Mouse (Mus musculus): ENCODE measurements around the gene Shisa9. TPM values are rescaled to one million over a fixed set of nuclear protein-coding genes. Genes with fewer than 3 reads are reported as not detected.

The Shisa9 gene
- polyA plus RNA-seq, 1 experiment from 2014 or later, result 13.0 TPM

- Histone ChIP-seq H3K4me2 (ENCODE audit: low read length) (no peak overlapping the region), H3K9me3 (ENCODE audit: control insufficient read depth, low read length) (no peaks in the 10 kb centered on the region), H3K4me3 (ENCODE audit: low read length) (no peak overlapping the region), H3K27ac (ENCODE audit: low read depth, low read length) (no peak overlapping the region), H3K27me3 (replicated peaks; ENCODE audit: control insufficient read depth, insufficient read depth, low read length) (no peaks in the 10 kb centered on the region), H3K9ac (ENCODE audit: low read depth, low read length) (no peak overlapping the region), H3K36me3 (ENCODE audit: control insufficient read depth, insufficient read depth, low read length) (no peaks in the 10 kb centered on the region), H3K4me1 (ENCODE audit: control insufficient read depth, insufficient read depth, low read depth, low read length) (no peaks in the 10 kb centered on the region)
- 98% methylated on average over 2 of the region's 2 CpGs for WGBS
- no peak for ATAC-seq
Measured at GRCm38 (mm10) chr16:12265828-12266227, 281.9 kb downstream of the Shisa9 start.

- Histone ChIP-seq H3K4me3 (ENCODE audit: low read length) (no peak overlapping the region), H3K27me3 (replicated peaks; ENCODE audit: control insufficient read depth, insufficient read depth, low read length) (no peaks in the 10 kb centered on the region), H3K36me3 (ENCODE audit: control insufficient read depth, insufficient read depth, low read length) (no peaks in the 10 kb centered on the region), H3K9me3 (ENCODE audit: control insufficient read depth, low read length) (no peaks in the 10 kb centered on the region), H3K27ac (ENCODE audit: low read depth, low read length) (no peak overlapping the region), H3K9ac (ENCODE audit: low read depth, low read length) (no peak overlapping the region), H3K4me1 (ENCODE audit: control insufficient read depth, insufficient read depth, low read depth, low read length) (no peaks in the 10 kb centered on the region), H3K4me2 (ENCODE audit: low read length) (no peak overlapping the region)
- WGBS, result 49% methylated on average over 5 of the region's 5 CpGs
- no peak for ATAC-seq
Measured at GRCm38 (mm10) chr16:12300523-12300922, 316.6 kb downstream of the Shisa9 start.

- Histone ChIP-seq H3K4me1 (ENCODE audit: control insufficient read depth, insufficient read depth, low read depth, low read length) (no peaks in the 10 kb centered on the region), H3K36me3 (ENCODE audit: control insufficient read depth, insufficient read depth, low read length) (no peaks in the 10 kb centered on the region), H3K9me3 (ENCODE audit: control insufficient read depth, low read length) (no peaks in the 10 kb centered on the region), H3K4me3 (ENCODE audit: low read length) (no peak overlapping the region), H3K27me3 (replicated peaks; ENCODE audit: control insufficient read depth, insufficient read depth, low read length) (no peaks in the 10 kb centered on the region), H3K4me2 (ENCODE audit: low read length) (no peak overlapping the region), H3K27ac (ENCODE audit: low read depth, low read length) (no peak overlapping the region), H3K9ac (ENCODE audit: low read depth, low read length) (no peak overlapping the region)
- ATAC-seq, result no peak
Measured at GRCm38 (mm10) chr16:12303420-12303819, 319.5 kb downstream of the Shisa9 start.

GRCm38 (mm10) chr16:12307318-12307965, 323.5 kb downstream of the Shisa9 start:
- H3K27ac ChIP-seq (ENCODE audit: low read depth, low read length), result no peak overlapping the region
- no peak overlapping the region for H3K4me3 ChIP-seq (ENCODE audit: low read length)
- no peak overlapping the region for H3K4me2 ChIP-seq (ENCODE audit: low read length)
- H3K27me3 ChIP-seq (replicated peaks; ENCODE audit: control insufficient read depth, insufficient read depth, low read length), result no peaks in the 10 kb centered on the region
- H3K4me1 ChIP-seq (ENCODE audit: control insufficient read depth, insufficient read depth, low read depth, low read length), result no peaks in the 10 kb centered on the region
- WGBS, result 75% methylated on average over 3 of the region's 3 CpGs
- H3K9ac ChIP-seq (ENCODE audit: low read depth, low read length), result no peak overlapping the region
- no peak for ATAC-seq
- H3K9me3 ChIP-seq (ENCODE audit: control insufficient read depth, low read length), result no peaks in the 10 kb centered on the region
- H3K36me3 ChIP-seq (ENCODE audit: control insufficient read depth, insufficient read depth, low read length), result no peaks in the 10 kb centered on the region

- ATAC-seq, result no peak
- H3K27ac ChIP-seq (ENCODE audit: low read depth, low read length), result no peak overlapping the region
- H3K9me3 ChIP-seq (ENCODE audit: control insufficient read depth, low read length), result no peaks in the 10 kb centered on the region
- H3K4me3 ChIP-seq (ENCODE audit: low read length), result no peak overlapping the region
- H3K9ac ChIP-seq (ENCODE audit: low read depth, low read length), result no peak overlapping the region
- H3K4me2 ChIP-seq (ENCODE audit: low read length), result no peak overlapping the region
- H3K4me1 ChIP-seq (ENCODE audit: control insufficient read depth, insufficient read depth, low read depth, low read length), result no peaks in the 10 kb centered on the region
- no peaks in the 10 kb centered on the region for H3K36me3 ChIP-seq (ENCODE audit: control insufficient read depth, insufficient read depth, low read length)
- H3K27me3 ChIP-seq (replicated peaks; ENCODE audit: control insufficient read depth, insufficient read depth, low read length), result no peaks in the 10 kb centered on the region
Measured at GRCm38 (mm10) chr16:12309826-12310225, 325.9 kb downstream of the Shisa9 start.

- no peaks in the 10 kb centered on the region for H3K36me3 ChIP-seq (ENCODE audit: control insufficient read depth, insufficient read depth, low read length)
- ATAC-seq, result no peak
- H3K27me3 ChIP-seq (replicated peaks; ENCODE audit: control insufficient read depth, insufficient read depth, low read length), result no peaks in the 10 kb centered on the region
- no peak overlapping the region for H3K9ac ChIP-seq (ENCODE audit: low read depth, low read length)
- H3K4me2 ChIP-seq (ENCODE audit: low read length), result no peak overlapping the region
- no peak overlapping the region for H3K27ac ChIP-seq (ENCODE audit: low read depth, low read length)
- no peaks in the 10 kb centered on the region for H3K4me1 ChIP-seq (ENCODE audit: control insufficient read depth, insufficient read depth, low read depth, low read length)
- no peaks in the 10 kb centered on the region for H3K9me3 ChIP-seq (ENCODE audit: control insufficient read depth, low read length)
- no peak overlapping the region for H3K4me3 ChIP-seq (ENCODE audit: low read length)
Measured at GRCm38 (mm10) chr16:12315627-12316026, 331.7 kb downstream of the Shisa9 start.

Other genes starting within 250 kb of the Shisa9 start
- 14.5 and 18.0 TPM in 2 replicates for gene Cpped1, start 74.7 kb upstream of the Shisa9 start, polyA plus RNA-seq (2015; fragmentation: Nextera tagmentation; extraction: Ambion mirVana)

Measured in hindbrain, embryonic 16.5 days (tissue).